Mouse (Mus musculus) adrenal gland, adult (tissue): ENCODE results near the gene Snta1.

ENCODE experiments used
- DNase-seq, 2 experiments: peaks; one replicate each; pipeline ENCODE4 v3.0.0; 2022 to 2023; ENCODE audit warnings: low spot score in 1 of 2; ENCODE audit not compliant: inconsistent age in 2 of 2

Gene Snta1

GRCm38 (mm10) chr2:154423548-154423947, 15.6 kb upstream of the Snta1 start:
- DNase-seq, result peak in 1 of 2 experiments; percentile 44

GRCm38 (mm10) chr2:154422181-154422580, 14.3 kb upstream of the Snta1 start:
- peak in 1 of 2 experiments; percentile 50 for DNase-seq

GRCm38 (mm10) chr2:154420942-154421731, 13.2 kb upstream of the Snta1 start:
- DNase-seq, result peak in 1 of 2 experiments; percentile 30

DNA sequence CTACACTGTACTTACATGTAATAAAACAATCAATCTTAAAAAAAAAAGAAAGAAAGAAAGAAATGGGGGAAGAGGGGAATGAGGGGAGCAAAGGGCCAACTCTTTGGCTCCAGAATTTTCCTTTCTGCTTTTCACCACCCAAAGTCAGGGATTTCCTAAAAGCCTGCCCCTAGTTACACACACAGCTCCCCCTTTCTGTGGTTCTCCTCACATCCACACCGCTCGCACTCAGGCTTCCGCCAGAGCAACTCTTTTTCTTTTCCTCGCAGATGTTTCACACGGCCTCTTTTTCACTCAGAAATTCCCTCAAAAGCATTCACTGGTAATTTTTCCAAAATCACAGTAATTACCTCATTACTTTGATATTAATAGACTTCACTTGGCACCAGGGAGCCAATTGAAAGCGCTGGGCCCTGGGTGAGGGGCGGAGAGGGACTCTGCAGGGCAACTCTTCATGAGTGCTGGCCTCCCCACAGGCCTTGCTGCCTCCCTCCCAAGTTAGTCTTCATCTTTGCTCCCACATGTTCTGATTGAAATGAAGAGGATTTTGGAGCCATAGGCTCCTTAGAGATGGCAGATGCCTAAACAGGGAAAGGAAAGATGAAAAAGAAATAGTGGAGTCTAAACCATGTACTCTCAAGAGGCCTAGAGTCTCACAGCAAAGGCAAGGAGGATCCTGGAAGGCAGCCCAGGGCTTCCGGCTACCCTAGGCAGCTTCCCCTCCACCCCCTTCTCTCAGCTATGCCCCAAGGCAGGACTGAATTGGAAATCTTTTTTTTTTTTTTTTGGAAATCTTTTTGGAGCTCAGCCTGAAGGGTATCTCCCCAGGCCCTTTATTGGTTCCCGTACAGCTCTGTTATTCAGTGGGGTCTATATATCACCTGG, 12.0 kb upstream of the Snta1 start:
- no peak for DNase-seq

GRCm38 (mm10) chr2:154418001-154418400, 10.1 kb upstream of the Snta1 start:
- DNase-seq, result no peak

GRCm38 (mm10) chr2:154417107-154417506, 9.2 kb upstream of the Snta1 start:
- peak; percentile 74 to 92 for DNase-seq

GRCm38 (mm10) chr2:154412018-154412666, 4.2 kb upstream of the Snta1 start:
- DNase-seq, result peak in 1 of 2 experiments; percentile 82

DNA sequence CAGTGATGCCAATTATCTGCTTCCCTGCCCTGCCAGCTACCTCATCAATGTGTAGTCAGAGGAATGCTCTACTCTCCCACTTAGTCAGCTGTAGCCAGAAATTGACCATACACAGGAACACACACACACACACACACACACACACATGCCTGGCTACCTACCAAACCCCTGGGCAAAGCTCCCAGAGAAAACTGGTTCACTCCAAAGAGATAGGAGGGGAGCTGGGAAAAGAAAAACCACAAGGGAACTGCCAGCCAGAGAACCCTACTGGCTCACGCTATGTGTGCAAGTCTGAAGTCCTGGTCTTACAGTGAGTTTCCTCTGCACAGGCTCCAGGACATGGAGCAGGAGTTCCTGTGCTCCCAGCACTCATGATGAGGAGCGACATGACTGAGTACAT, 2.5 kb upstream of the Snta1 start:
- DNase-seq, result peak in 1 of 2 experiments; percentile 67

- DNase-seq, result no peak
Measured at GRCm38 (mm10) chr2:154407063-154407642, 746 bp downstream of the Snta1 start.

- DNase-seq, result peak; percentile 39 to 60
Measured at GRCm38 (mm10) chr2:154405447-154405994, 2.4 kb downstream of the Snta1 start.

DNA sequence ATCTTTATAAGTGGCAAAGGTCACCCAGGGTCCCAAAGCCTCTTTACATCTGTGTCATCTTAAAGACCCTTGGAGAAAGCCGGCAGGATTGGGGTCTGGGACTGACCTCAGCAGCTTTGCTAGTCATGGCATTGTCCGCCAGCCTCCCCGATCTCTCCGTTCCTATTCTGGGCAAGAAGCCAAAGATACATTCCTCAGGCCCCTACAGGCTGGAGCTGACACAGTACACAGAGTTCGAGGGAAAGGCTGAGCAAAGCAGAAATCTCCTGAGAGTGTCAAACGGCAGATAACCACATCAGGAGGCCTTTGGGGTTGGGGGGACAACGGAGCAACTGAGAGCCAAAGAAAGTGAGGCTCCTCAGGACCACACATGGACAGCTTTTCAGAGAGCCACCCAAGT, 5.1 kb downstream of the Snta1 start:
- peak; percentile 77 to 87 for DNase-seq

GRCm38 (mm10) chr2:154401976-154402375, 5.9 kb downstream of the Snta1 start:
- no peak for DNase-seq

DNA sequence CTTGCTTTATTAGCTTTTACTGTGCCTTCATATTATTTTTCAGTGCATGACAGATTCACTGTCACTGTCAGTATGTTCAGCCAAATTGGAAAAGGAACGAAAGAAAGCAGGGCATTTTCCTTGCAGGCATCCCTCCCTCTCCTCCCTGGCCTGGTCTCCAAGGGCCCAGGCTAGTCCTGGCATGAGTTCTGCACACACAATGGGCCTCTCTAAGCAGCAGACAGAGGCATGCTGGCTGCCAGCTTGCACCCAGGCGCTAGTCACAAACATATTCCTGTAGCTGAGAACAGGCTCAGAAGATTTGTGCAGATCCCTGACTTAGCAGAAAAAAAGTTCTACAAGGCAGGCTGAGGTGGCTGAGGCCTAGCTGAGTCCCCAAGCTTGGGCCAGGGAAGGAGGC, 8.6 kb downstream of the Snta1 start:
- peak in 1 of 2 experiments; percentile 28 for DNase-seq

- DNase-seq, result peak in 1 of 2 experiments; percentile 21
Measured at GRCm38 (mm10) chr2:154398267-154398666, 9.6 kb downstream of the Snta1 start.

DNA sequence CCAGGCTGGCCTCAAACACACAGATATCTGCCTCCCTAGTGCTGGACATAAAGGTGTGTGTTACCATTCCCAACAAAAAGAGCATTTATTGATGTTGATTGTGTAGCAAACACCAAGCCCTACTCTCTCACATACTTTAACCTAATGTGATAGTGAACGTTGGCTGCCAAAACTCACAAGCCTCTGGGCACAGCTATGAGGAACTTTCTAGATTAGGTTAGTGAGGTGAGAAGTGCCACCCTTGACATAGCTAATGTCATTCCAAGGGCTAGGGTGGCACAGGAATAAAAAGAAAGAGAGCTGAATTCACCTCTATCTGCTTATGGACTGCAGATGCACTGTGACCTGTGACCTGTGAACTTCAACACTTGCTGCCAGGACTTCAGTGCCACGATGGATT, 11.4 kb downstream of the Snta1 start:
- no peak for DNase-seq

DNA sequence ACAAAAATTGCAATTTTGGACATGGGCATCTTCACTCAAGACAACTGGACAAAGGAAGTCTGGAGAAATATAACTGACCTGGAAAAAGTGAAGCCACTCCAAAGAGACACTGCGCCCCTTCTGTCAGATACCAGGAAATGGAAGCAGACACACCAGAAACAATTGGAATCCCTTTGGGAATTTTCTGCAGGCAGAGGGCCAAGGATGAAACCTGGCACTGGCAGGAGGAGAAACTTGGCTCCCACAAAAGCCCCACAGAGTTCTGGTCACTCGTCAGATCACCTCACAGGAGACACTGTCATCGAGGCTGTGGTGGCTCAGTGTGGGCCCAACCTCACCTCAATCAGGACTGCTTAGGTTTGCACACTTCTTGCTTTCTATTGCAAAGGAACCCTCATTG, 13.3 kb downstream of the Snta1 start:
- peak in 1 of 2 experiments; percentile 45 for DNase-seq

DNA sequence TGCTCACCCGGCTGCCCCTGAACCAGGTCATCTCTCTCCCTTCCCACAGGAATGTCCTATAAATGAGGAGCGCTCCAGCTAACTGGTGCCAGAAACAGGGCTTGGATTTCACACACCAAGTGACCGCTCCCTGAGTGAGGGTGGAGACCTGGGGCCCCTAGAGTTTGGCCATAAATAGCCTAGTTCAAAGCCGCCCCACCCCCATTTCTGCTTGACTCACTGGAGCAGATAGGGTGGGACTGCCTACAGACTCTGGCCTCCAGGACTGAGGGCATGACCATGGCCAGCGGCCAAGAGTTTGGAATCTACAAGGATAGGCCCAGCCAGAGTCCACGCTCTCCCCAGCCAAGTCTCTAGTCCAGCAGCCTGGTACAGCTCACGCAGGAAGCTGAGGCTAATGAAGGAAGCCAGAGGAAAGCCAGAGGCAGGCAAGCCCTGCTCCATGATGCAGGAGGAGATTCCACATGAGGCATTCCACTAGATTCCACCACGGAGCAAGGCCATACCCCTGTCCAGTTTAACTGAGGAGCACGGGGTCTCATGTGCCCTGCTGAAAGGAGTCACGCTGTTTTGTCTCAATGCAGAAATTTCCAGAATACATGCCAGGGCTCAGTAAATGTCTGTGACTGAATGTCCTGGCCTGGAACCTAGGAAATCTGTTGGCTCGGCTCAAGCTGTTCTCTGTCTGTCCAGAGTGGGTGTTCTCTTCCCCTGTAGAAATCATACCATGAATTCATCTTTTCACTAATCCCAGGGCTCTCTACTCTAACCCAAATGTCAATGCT, 17.5 kb downstream of the Snta1 start:
- peak; percentile 94 to 98 for DNase-seq

GRCm38 (mm10) chr2:154379103-154379502, 28.8 kb downstream of the Snta1 start:
- no peak for DNase-seq

DNA sequence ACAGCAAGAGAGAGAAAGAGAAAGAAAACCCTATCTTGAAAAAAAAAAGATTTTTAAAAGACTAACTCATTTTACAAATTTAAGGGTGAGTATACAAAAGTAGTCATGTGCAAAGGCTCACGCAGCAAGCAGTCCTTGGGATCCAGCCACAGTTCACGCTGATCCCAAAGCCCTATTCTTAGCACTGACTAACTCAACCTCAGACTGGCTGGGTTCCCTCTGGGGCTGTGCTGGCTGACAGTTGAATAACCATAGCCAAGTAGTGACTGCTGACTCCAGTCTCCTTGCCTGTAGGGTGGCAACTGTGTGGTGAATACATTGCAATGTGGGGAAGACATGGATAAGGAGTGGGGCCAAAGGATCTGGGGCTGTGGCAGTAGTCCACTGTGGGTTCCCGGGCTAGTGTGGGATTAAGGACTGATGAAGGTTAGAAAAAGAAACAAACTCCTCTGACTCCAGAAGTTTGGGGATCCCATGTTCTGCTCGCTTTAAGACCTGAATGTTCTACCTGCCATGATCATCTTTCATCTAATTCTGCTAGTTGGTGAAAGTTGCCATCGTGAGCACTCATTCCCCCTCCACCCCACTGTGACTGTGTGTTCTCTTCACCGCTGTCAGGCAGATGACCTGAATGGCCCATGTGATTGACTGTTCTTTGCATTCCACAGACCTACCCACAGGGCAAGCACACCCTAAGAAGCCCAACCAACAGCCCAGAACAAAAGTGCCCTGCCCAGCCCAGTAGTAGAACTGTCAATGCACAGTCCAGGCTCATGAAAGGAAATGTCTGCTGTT, 32.9 kb downstream of the Snta1 start:
- DNase-seq, result peak; percentile 53 to 73
